Mouse (Mus musculus) layer of hippocampus, adult 2 months (tissue): ENCODE measurements around the gene Dazap1. TPM values are rescaled to one million over a fixed set of nuclear protein-coding genes. Genes with fewer than 3 reads are reported as not detected.
"Not testable (repeated sequence)": the region's sequence is repeated elsewhere in the genome, so short reads cannot be mapped to it uniquely, and the experiment has no call there.

Experiments used
- DNase-seq, 2 experiments: peaks; one replicate each; pipeline ENCODE4 v3.0.0; 2022; ENCODE audit warnings: low spot score in 2 of 2
- H3K27ac ChIP-seq: fragments of 200-600 bp; 2 replicates; pipeline ENCODE4 v1.8.1; 2022
- H3K4me3 ChIP-seq: fragments of 200-600 bp; 2 replicates; pipeline ENCODE4 v1.8.1; 2022; ENCODE audit warnings: mild to moderate bottlenecking
- CTCF ChIP-seq: fragments of 200-600 bp; conservative IDR thresholded peaks from 2 replicates; pipeline ENCODE4 v1.8.1; 2022; ENCODE audit warnings: antibody characterized with exemption, mild to moderate bottlenecking, moderate library complexity
- total RNA-seq, 2 experiments: library from RNA; stranded (reverse); gene quantifications; 2 replicates each; pipeline ENCODE4 v1.2.3; 2021

The Dazap1 gene
- total RNA-seq, 2 experiments from 2014 or later, result 91.2 to 95.4 TPM

DNA sequence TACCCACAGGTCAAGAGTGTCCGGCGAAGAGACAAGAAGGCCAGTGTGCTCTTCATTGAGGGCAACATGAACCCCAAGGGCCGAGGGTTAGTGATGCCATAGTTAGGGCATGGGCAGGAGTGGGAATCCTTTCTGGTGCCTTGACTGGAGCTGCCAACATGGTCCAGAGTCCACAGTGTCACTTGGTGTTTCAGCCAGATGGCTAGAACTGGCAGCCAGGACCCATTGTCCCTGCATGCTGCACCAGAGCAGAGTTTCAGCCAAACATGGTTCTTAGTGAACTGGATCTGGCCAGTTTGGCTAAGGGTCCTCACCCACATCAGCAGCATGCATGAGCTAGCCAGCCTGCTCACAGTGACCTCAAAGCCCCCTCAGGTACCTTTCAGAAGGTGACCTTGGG, 23.0 kb upstream of the Dazap1 start:
- no peak for DNase-seq

DNA sequence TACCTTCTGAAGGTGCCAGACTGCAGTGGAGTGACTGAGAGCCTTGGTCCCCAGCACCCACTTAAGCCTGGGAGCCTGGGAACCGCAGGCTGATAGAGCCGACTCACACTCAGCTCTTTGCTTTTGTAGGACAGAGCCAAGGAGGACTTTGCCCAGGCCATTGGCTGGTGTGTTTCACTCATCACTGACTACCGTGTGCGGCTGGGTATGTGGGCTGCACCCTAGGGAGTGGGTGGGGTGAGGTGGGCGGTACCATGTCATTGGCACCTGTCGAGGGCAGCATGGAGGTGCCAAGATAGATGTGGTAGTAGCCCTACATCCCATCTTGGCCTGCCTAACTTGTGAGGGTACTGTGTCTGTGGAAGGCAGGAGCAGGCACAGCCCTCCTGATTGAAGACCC, 21.5 kb upstream of the Dazap1 start:
- no peak for TF ChIP-seq CTCF
- no peak overlapping the region for H3K4me3 ChIP-seq
- no peak for DNase-seq
- no peak overlapping the region for H3K27ac ChIP-seq

More for the DNA sequence above, 23.0 kb upstream of the Dazap1 start:
- Histone ChIP-seq H3K27ac (no peak overlapping the region), H3K4me3 (no peak overlapping the region)
- TF ChIP-seq CTCF, result no peak

DNA sequence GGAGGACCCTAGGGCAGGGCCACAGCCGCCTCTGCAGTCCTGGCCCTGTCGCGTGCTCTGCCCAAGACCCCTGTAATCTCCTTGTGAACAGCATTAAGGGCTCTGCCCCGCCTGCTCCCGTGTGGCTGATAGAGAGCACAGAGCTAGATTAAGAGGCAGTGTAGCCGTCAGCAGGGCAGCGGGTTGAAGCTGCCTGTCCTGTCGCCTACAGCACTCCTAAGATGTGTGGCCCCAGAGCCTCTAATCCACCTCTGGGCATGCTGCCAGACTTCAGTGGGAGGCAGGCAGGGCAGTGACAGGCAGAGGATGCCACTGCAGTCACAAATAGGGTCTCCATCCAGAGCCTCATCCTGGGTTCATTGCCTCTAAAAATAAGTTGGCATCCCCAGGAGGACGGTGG, 19.2 kb upstream of the Dazap1 start:
- TF ChIP-seq CTCF, result no peak
- Histone ChIP-seq H3K4me3 (no peak overlapping the region), H3K27ac (peak overlapping the region; percentile 7; the same call in 1 of the 2 replicates)
- no peak for DNase-seq

DNA sequence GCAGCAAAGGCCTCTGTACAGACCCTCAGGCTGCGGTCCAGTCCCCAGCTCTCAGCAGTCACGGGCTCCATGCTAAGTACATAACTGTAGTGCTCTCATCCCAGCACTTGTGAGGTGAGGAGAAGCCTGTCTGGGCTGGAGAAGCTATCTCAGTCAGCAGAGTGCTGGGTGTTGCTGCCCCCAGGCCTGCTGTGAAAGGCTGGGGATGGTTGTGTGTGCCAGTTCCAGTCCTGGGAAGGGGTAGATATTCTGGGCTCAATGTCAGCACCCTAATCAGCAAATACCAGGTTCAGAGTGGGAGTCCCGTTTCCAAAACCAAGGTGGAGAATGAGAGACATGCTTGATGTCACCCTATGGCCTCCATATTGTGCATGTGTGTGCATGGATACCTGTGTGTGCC, 18.7 kb upstream of the Dazap1 start:
- no peak for DNase-seq
- no peak for TF ChIP-seq CTCF
- Histone ChIP-seq H3K27ac (no peak overlapping the region; the same call in 1 of the 2 replicates), H3K4me3 (no peak overlapping the region)

DNA sequence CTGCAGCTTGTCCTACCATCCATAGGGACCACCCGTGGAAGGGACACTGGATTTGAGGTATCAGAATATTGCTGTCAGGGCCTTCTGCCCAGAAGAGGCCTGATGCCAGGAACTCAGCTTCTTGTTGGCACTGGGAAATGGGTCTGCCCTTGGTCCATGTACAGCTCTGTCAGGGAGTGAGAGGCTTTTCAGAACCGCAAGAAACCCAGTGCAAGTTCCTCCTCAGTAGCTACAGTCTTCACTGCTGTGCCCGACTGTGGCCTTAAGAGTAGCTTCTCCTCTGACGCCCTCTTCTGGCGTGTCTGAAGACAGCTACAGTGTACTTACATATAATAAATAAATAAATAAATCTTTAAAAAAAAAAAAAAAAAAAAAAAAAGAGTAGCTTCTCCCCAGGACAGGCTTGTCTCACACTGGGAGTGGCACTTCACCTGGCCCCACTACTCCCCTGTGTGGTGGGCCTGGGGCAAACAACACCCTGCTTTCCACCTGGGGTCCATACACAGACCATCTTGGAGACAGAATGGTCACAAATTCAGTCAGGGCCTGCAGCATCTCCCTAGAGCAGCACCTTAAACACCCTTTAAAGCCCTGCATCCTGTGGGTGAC, 16.4 kb upstream of the Dazap1 start:
- TF ChIP-seq CTCF, result peak; percentile 67
- Histone ChIP-seq H3K4me3 (no peak overlapping the region), H3K27ac (no peak overlapping the region)
- DNase-seq, result no peak

DNA sequence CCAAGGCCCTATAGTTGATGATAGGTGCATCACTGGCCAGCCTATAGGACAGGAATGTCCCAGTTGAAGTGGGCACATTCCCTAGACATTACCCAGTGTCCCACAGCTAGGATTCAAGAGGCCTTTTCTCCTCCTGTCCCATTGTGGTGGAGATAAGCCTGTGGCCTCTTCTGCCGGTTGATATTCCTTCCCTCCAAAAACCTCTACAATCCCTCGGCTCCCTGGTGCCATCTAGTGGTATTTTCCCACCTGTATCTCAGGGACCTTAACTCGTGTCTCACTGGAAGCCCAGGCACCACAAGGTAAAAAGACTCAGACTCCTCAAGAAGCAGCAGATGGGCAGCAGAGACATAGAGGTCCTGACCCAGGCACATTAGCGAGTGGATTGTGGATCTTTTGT, 15.7 kb upstream of the Dazap1 start:
- H3K27ac ChIP-seq, result no peak overlapping the region
- DNase-seq, result peak; percentile 80 to 89
- H3K4me3 ChIP-seq, result no peak overlapping the region
- TF ChIP-seq CTCF, result peak; percentile 96

DNA sequence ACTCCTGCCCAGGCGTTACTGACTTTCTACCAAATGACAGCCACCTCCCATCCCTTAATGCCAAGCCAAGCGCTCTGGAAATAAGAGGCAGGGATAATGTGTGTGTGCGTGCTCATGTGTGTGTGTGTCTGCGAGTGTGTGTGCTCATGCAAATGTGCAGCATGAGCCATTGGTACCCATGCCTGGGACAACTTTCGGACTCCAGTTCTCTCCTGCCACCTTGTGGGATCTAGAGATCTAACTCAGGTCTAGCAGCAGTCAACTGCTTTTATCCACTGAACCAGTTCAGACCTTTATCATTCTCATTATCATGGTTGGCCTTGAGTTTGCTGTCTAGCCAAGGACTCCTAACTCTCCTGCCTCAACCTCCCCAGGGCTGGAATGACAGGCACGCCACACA, 13.4 kb upstream of the Dazap1 start:
- DNase-seq, result no peak
- Histone ChIP-seq H3K27ac (no peak overlapping the region), H3K4me3 (no peak overlapping the region)
- TF ChIP-seq CTCF, result peak; percentile 68

DNA sequence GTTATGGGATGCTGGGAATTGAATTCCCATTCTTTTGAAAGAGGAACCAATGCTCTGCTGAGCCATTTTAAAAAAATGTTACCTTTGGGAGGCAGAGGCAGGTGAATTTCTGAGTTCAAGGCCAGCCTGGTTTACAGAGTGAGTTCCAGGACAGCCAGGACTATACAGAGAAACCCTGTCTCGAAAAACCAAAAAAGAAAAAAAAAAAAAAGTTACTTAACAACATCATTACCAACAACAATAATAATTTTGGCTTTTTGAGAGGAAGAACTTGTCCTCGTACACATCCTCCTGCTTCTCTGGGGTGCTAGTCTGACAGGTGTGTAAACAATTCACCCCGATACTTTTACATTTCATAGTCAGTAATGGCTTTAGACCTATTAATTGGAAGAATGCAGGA, 12.8 kb upstream of the Dazap1 start:
- peak overlapping the region; percentile 98 for H3K27ac ChIP-seq
- H3K4me3 ChIP-seq, result peak overlapping the region; percentile 94

DNA sequence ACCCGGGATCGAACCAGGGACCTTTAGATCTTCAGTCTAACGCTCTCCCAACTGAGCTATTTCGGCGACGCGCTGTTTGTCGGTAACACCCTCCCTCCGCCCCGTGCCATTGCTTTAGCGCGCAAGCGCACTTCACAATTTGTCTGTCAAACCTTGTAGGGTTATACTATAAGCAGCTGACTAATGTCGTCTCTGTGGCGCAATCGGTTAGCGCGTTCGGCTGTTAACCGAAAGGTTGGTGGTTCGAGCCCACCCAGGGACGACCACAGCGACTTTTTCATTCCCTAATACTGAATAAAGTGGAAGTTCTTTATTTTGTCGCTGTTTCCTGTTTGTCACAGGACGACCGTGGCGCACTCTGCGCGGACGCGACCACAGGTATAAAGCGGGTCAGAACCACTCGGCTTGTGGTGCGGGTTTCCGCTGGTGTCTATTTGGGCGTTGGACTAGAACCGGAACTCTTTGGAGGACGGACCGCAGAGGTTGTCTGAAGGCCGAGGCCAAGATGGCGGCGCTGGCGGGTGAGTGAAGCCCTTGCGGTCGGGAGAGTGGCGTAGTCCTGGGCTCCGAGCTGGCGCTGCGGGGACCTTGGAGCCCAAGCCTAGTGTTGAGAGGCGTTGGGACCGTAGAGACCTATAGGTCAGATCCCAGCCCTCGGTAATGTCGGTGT, 12.2 kb upstream of the Dazap1 start, which contains the start of gene Ndufs7:
TSS of gene Ndufs7 (plus strand) at position 151 of the 670 bp plus-strand sequence.
- DNase-seq, result peak; percentile 94 to 98
- Histone ChIP-seq H3K27ac (peak within 1 kb of the TSS; percentile 98), H3K4me3 (peak within 1 kb of the TSS; percentile 94)
- 0 out of 2 replicates have a peak, but pooled peaks have one; percentile 8 for TF ChIP-seq CTCF

More for the DNA sequence above, 12.8 kb upstream of the Dazap1 start:
- DNase-seq, result not testable (repeated sequence)

DNA sequence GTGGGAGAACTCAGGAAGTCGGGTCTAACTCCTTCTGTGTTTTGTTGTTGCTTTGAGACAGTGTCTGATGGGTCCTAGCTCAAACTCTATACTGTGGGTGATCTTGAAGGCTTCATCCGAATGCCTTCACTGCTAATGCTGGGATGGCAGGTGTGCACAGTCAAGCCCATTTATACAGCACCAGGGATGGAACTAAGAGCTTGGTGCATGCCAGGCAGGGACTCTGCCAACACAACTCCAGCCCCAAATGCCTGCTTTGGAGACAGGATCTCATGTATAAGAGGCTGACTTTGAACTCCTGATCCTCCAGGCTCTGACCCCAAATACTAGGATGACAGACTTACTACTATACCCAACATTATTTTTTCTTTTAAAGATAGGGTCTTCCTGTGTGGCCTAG, 11.2 kb upstream of the Dazap1 start:
- peak overlapping the region; percentile 98 for H3K27ac ChIP-seq
- no peak for TF ChIP-seq CTCF
- DNase-seq, result no peak

DNA sequence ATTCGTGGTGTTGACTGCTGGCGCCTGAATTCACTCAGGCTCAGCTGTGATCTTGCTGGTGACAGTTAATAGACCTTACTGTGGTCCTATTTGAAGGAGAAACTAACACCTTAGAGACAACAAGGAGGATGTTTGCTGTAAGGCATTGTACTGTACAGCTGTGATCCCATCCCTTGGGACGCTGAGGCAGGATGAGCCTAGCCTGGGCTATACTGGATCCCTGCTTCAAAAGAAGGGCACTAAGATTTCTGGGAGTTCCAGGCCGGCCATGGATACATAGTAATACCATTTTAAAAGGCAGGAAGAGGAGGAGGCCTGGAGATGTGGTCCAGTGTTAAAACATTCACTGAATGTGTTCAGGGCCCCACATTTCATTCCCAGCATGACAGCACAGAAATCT, 10.7 kb upstream of the Dazap1 start:
- TF ChIP-seq CTCF, result no peak
- Histone ChIP-seq H3K4me3 (peak overlapping the region; percentile 94), H3K27ac (peak overlapping the region; percentile 98)
- DNase-seq, result no peak

More for the DNA sequence above, 11.2 kb upstream of the Dazap1 start:
- H3K4me3 ChIP-seq, result peak overlapping the region; percentile 94

DNA sequence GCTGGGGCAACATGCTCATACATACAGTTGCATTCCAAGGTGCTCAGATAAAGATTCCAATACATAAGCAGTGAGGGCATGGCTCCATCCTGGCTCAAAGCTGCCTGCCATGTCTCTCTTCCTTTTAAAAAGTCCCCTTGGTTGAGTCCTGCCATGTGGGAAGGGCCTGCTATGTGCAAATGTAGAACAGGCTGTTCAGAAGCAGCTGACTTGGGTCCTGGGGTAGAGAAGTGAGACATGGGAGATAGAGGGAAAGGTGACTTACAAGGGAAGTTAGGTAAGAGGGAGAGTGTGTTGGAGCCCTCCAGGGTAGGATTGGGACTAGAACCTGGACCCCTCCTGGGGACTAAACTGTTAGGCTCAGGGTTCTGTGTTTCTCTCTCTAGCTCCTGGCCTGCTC, 9.3 kb upstream of the Dazap1 start:
- no peak for TF ChIP-seq CTCF
- DNase-seq, result no peak
- Histone ChIP-seq H3K4me3 (no peak overlapping the region), H3K27ac (no peak overlapping the region)

DNA sequence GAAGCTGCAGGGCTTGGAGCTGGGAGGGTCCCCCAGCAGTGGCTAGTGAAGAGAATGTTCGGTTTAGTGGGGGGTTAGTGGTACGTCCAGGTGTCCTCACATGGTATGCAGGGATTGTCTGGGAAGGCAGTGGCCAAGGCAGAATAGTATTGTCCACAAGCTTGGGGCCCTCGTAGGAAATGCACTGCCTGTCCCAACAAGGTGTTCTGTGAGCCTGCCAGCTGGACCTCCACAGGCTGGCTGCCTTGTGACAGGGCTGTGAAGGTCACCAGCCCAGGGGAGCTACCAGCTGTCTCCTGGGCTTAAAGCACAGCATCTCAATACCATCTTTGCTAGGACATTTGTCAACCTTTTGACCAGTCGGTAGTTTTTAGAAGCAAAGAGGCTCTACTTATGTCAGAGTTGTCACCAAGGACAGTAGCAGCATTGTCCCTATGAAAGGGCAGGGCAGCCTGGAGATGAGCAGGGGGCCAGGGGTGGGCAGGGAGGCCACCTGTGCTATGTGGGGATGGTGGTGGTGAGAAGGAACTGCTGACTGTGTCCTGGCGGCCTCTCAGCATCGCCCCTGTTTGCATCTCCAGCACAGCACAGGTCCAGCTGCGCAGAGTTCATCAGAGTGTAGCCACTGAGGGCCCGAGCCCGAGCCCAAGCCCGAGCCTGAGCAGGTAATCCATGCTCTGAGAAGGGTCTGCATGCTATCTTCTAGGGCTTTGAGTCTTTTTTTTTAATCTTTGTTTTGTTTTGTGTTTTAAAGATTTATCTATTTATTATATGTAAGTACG, 8.6 kb upstream of the Dazap1 start:
- no peak for DNase-seq
- H3K4me3 ChIP-seq, result no peak overlapping the region
- H3K27ac ChIP-seq, result peak overlapping the region; percentile 39; the same call in 1 of the 2 replicates
- TF ChIP-seq CTCF, result no peak
